Mouse (Mus musculus) limb, embryonic 14.5 days (tissue): Measurements from ENCODE around the gene Nsmce1. TPM values are rescaled to one million over a fixed set of nuclear protein-coding genes. Genes with fewer than 3 reads are reported as not detected.
A peak's percentile ranks its signal among the peaks of the same experiment; 100 is the strongest.

Experiments
- ATAC-seq: fragments of 200-750 bp; cut with Nextera tagmentation; 2 replicates; pipeline ENCODE4 v1.8.0; 2017; ENCODE audit warnings: low read depth, moderate number of reproducible peaks, moderate TSS enrichment; ENCODE audit not compliant: low FRiP score
- DNase-seq: peaks from one replicate; pipeline ENCODE4 v3.0.0-alpha.2; 2015; ENCODE audit warnings: low spot score
- H3K27ac ChIP-seq: fragments of 300-500 bp; sonication (generic); replicated peaks from 2 replicates; pipeline ENCODE4 v1.5.1; 2014; ENCODE audit warnings: low read depth, mild to moderate bottlenecking, low read length, moderate library complexity, mixed read lengths
- H3K27me3 ChIP-seq: fragments of 300-500 bp; sonication (generic); 2 replicates; pipeline ENCODE4 v1.6.1; 2014; ENCODE audit warnings: low read length, mixed read lengths; ENCODE audit not compliant: control insufficient read depth, insufficient read depth
- H3K36me3 ChIP-seq: fragments of 300-500 bp; sonication (generic); 2 replicates; pipeline ENCODE4 v1.6.1; 2014; ENCODE audit warnings: mild to moderate bottlenecking, low read length, moderate library complexity, mixed read lengths; ENCODE audit not compliant: control insufficient read depth, insufficient read depth
- H3K4me1 ChIP-seq: fragments of 300-500 bp; sonication (generic); 2 replicates; pipeline ENCODE4 v1.6.1; 2014; ENCODE audit warnings: antibody characterized with exemption, low read length, mixed read lengths; ENCODE audit not compliant: control insufficient read depth, insufficient read depth
- H3K4me2 ChIP-seq: fragments of 300-500 bp; sonication (generic); replicated peaks from 2 replicates; pipeline ENCODE4 v1.6.1; 2014; ENCODE audit warnings: low read depth, mild to moderate bottlenecking, low read length, moderate library complexity; ENCODE audit not compliant: severe bottlenecking
- H3K4me3 ChIP-seq: fragments of 300-500 bp; sonication (generic); replicated peaks from 2 replicates; pipeline ENCODE4 v1.5.1; 2014; ENCODE audit warnings: low read length
- H3K9ac ChIP-seq: fragments of 300-500 bp; sonication (generic); 2 replicates; pipeline ENCODE4 v1.6.1; 2014; ENCODE audit warnings: mild to moderate bottlenecking, low read depth, low read length, moderate library complexity; ENCODE audit not compliant: severe bottlenecking
- H3K9me3 ChIP-seq: fragments of 300-500 bp; sonication (generic); 2 replicates; pipeline ENCODE4 v1.6.1; 2016; ENCODE audit warnings: low read length; ENCODE audit not compliant: control insufficient read depth
- POLR2A ChIP-seq: fragments of 200-500 bp; IDR thresholded peaks from 2 replicates; pipeline ENCODE4 v1.8.0; 2012; ENCODE audit warnings: inconsistent platforms, mild to moderate bottlenecking, moderate library complexity, borderline replicate concordance; ENCODE audit not compliant: insufficient read depth, insufficient read length; ENCODE audit errors: extremely low read depth
- WGBS: fragments of 180-500 bp; shearing (Covaris S2); extraction: QIAGEN DNeasy Blood & Tissue Kit; methylation state at CpG from one replicate; pipeline ENCODE4 v1.1.7; 2014; 5-methylcytosine and 5-hydroxymethylcytosine counted together
- polyA plus RNA-seq, 2 experiments: library from polyadenylated mRNA; depleted of rRNA in 1 of 2; stranded (reverse) in 1 of 2; unstranded in 1 of 2; fragments of >200 nt; fragmentation: Nextera tagmentation in 1 of 2; extraction: Ambion mirVana in 1 of 2; gene quantifications; 2 replicates each; pipeline versions ENCODE4 v1.2.1 to v1.2.3; 2012 to 2014

Nsmce1 gene
- polyA plus RNA-seq, 2 experiments, result 67.2 to 121 TPM

GRCm38 (mm10) chr7:125453671-125454070 is 37.7 kb downstream of the Nsmce1 start:
- Histone ChIP-seq H3K4me1 (no peaks in the 10 kb centered on the region), H3K27ac (no peak overlapping the region), H3K9me3 (no peaks in the 10 kb centered on the region), H3K36me3 (peaks cover 20% of the 10 kb centered on the region), H3K4me2 (no peak overlapping the region), H3K9ac (no peak overlapping the region), H3K4me3 (no peak overlapping the region), H3K27me3 (no peaks in the 10 kb centered on the region)
- 89% methylated on average over 4 of the region's 4 CpGs for WGBS
- ATAC-seq, result no peak
- no peak for TF ChIP-seq POLR2A
- no peak for DNase-seq

- no peak for ATAC-seq
Observed at GRCm38 (mm10) chr7:125451078-125451477, 40.3 kb downstream of the Nsmce1 start.

DNA sequence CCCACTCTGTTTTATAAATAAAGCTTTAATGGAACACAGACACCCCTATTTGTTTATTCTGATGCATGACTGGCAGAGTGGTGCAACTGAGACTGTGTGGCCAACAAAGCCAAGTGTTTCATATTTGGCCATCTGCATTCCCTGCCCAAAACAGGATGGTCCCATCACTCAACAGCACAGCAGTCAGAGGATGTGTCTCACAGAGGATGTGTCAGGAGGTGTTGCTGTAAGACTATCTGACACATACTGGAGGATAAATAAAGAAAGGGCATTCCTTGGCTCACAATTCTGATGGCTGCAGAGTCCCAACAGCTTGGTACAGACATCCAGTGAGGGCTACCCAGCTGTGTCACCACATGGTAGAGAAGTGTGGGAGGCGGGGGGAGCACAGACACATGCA is 40.7 kb downstream of the Nsmce1 start:
- H3K27me3 ChIP-seq, result no peaks in the 10 kb centered on the region
- ATAC-seq, result no peak
- 54% methylated on average over 1 of the region's 1 CpGs for WGBS
- peaks cover 2% of the 10 kb centered on the region; the same call in 1 of the 2 replicates for H3K4me1 ChIP-seq
- no peaks in the 10 kb centered on the region for H3K9me3 ChIP-seq
- H3K4me3 ChIP-seq, result no peak overlapping the region
- peaks cover 9% of the 10 kb centered on the region for H3K36me3 ChIP-seq
- no peak overlapping the region for H3K27ac ChIP-seq
- H3K9ac ChIP-seq, result no peak overlapping the region
- no peak for TF ChIP-seq POLR2A
- H3K4me2 ChIP-seq, result no peak overlapping the region
- no peak for DNase-seq

More at GRCm38 (mm10) chr7:125451078-125451477, 40.3 kb downstream of the Nsmce1 start:
- Histone ChIP-seq H3K4me1 (no peaks in the 10 kb centered on the region), H3K36me3 (peaks cover 11% of the 10 kb centered on the region), H3K27me3 (no peaks in the 10 kb centered on the region), H3K27ac (no peak overlapping the region), H3K4me2 (no peak overlapping the region), H3K9ac (no peak overlapping the region), H3K9me3 (no peaks in the 10 kb centered on the region), H3K4me3 (no peak overlapping the region)
- 80% methylated on average over 2 of the region's 2 CpGs for WGBS
- no peak for DNase-seq
- no peak for TF ChIP-seq POLR2A

- no peaks in the 10 kb centered on the region for H3K36me3 ChIP-seq
- peaks cover 8% of the 10 kb centered on the region for H3K4me1 ChIP-seq
- DNase-seq, result peak; percentile 98
- peak within 1 kb of the TSS; percentile 55 for H3K4me3 ChIP-seq
- H3K9ac ChIP-seq, result peak within 1 kb of the TSS; percentile 68
- H3K9me3 ChIP-seq, result no peaks in the 10 kb centered on the region
- peak; percentile 54; the same call in 1 of the 2 replicates for TF ChIP-seq POLR2A
- H3K27ac ChIP-seq, result peak within 1 kb of the TSS; percentile 93
- H3K4me2 ChIP-seq, result peak within 1 kb of the TSS; percentile 59
- WGBS, result 2% methylated on average over 61 of the region's 61 CpGs
- no peaks in the 10 kb centered on the region for H3K27me3 ChIP-seq
- peak; percentile 96 for ATAC-seq
Observed at GRCm38 (mm10) chr7:125444464-125445401, 46.7 kb downstream of the Nsmce1 start, which contains the start of gene Kdm8. Gene Kdm8, plus strand, starts transcription at chr7:125444676.

DNA sequence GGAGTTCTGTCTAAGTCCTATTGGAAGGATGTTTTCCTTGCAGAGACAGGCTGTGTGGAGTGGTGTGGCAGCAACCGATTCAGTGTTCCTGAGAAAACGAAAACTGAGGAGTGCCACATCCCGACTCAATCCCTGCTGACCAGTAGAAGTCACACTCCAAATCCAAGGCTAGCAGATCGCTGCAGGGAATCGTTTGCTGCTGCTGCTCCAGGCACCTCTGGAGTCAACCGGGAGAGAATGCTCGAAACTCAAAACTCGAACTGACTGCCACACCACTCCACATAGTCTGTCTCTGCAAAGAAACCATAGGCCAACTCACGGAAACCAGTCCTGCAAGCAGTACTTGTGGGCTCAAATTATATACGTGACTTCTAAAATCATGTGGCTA is 47.3 kb downstream of the Nsmce1 start:
- ATAC-seq, result 0 out of 2 replicates have a peak, but pooled peaks have one; percentile 1
- Histone ChIP-seq H3K27ac (no peak overlapping the region), H3K4me1 (peaks cover 8% of the 10 kb centered on the region), H3K4me3 (peak overlapping the region; percentile 55), H3K9me3 (no peaks in the 10 kb centered on the region), H3K9ac (peak overlapping the region; percentile 68), H3K4me2 (peak overlapping the region; percentile 59), H3K36me3 (no peaks in the 10 kb centered on the region), H3K27me3 (no peaks in the 10 kb centered on the region)
- 23% methylated on average over 10 of the region's 10 CpGs for WGBS
- TF ChIP-seq POLR2A, result no peak
- DNase-seq, result no peak
